Mouse (Mus musculus) mouse embryonic stem cell (cell line): ENCODE measurements around the gene Pet117.
"Not testable (repeated sequence)": the region's sequence is repeated elsewhere in the genome, so short reads cannot be mapped to it uniquely, and the experiment has no call there.

Source experiments
- in situ Hi-C, 2 experiments: fragments of 300-500 bp; cut with MboI; formaldehyde crosslinking; loops; 1 replicate in 1 of 2; 3 replicates in 1 of 2; pipeline ENCODE4 v1.14.3; 2019 to 2020; ENCODE audit warnings: low sequenced_read_pairs in 2 of 2, low pct_unique_long_range_greater_than_20kb in 1 of 2, mixed read lengths in 1 of 2; ENCODE audit not compliant: unreplicated experiment in 1 of 2

Gene Pet117

GRCm38 (mm10) chr2:144368400-144369019, at the start of gene Pet117, which contains the start of gene Kat14:
Gene Pet117 (plus strand): TSS chr2:144368996.
Gene Kat14 (plus strand): TSS chr2:144368983.
- in situ Hi-C loops: no loop called here

GRCm38 (mm10) chr2:144324218-144324617, 44.6 kb upstream of the Pet117 start:
- in situ Hi-C loops: no loop called here

- in situ Hi-C loops: no loop called here
These were observed 39.3 kb upstream of the Pet117 start for GRCm38 (mm10) chr2:144329451-144329850.

GRCm38 (mm10) chr2:144329937-144330336, 38.9 kb upstream of the Pet117 start:
- in situ Hi-C loops: no loop called here

- in situ Hi-C loops: no loop called here
These were observed 38.3 kb upstream of the Pet117 start for GRCm38 (mm10) chr2:144330352-144330959.

- in situ Hi-C loops: no loop called here
These were observed 37.8 kb upstream of the Pet117 start for GRCm38 (mm10) chr2:144330960-144331371.

- in situ Hi-C loops: no loop called here
These were observed 37.1 kb upstream of the Pet117 start, which contains the start of gene Ovol2 for GRCm38 (mm10) chr2:144331401-144332302. Gene Ovol2 (minus strand): TSS chr2:144332146.

GRCm38 (mm10) chr2:144332486-144332885, 36.3 kb upstream of the Pet117 start:
- in situ Hi-C loops: no loop called here

- in situ Hi-C loops: no loop called here
These were observed 35.5 kb upstream of the Pet117 start for GRCm38 (mm10) chr2:144333138-144333842.

- in situ Hi-C loops: no loop called here
These were observed 31.6 kb upstream of the Pet117 start for GRCm38 (mm10) chr2:144337230-144337629.

GRCm38 (mm10) chr2:144337701-144338100, 31.1 kb upstream of the Pet117 start:
- in situ Hi-C loops: no loop called here

GRCm38 (mm10) chr2:144338149-144338548, 30.6 kb upstream of the Pet117 start:
- in situ Hi-C loops: not testable (repeated sequence)

- in situ Hi-C loops: no loop called here
These were observed 25.6 kb upstream of the Pet117 start for GRCm38 (mm10) chr2:144343158-144343557.

GRCm38 (mm10) chr2:144348525-144348924, 20.3 kb upstream of the Pet117 start:
- in situ Hi-C loops: no loop called here

- in situ Hi-C loops: loop anchor here (5.0 kb wide), 1 partner anchor 99 kb away; no protein-coding TSS in a partner anchor
These were observed 16.0 kb upstream of the Pet117 start for GRCm38 (mm10) chr2:144352843-144353242.

- in situ Hi-C loops: no loop called here
These were observed 225 bp downstream of the Pet117 start for GRCm38 (mm10) chr2:144369020-144369421.

- in situ Hi-C loops: no loop called here
These were observed 715 bp downstream of the Pet117 start for GRCm38 (mm10) chr2:144369511-144369910.

- in situ Hi-C loops: no loop called here
These were observed 2.8 kb downstream of the Pet117 start for GRCm38 (mm10) chr2:144371566-144371965.

- in situ Hi-C loops: no loop called here
These were observed 4.3 kb downstream of the Pet117 start for GRCm38 (mm10) chr2:144373063-144373462.
